Mouse (Mus musculus) embryo, embryonic 11 days (tissue): ENCODE measurements at regions not wholly inside any gene's neighbourhood (a gene's known extent, or its start where the extent isn't known, plus 50 kb on each side); places are given as distances from the start of the nearest gene placed in this dataset.
"Not testable (repeated sequence)": the region's sequence is repeated elsewhere in the genome, so short reads cannot be mapped to it uniquely, and the experiment has no call there.

ENCODE experiments used
- DNase-seq: peaks from one replicate; pipeline ENCODE4 v3.0.0-alpha.2; 2015

- no peak for DNase-seq
These were observed 112.2 kb downstream of the Kif20b start for GRCm38 (mm10) chr19:35034408-35034807.

- no peak for DNase-seq
These were observed 123.4 kb downstream of the Kif20b start for GRCm38 (mm10) chr19:35045576-35045975.

- DNase-seq, result peak; percentile 3
These were observed 144.3 kb downstream of the Kif20b start for GRCm38 (mm10) chr19:35066352-35066935.

GRCm38 (mm10) chr19:35081126-35081525 is 159.0 kb downstream of the Kif20b start:
- peak; percentile 9 for DNase-seq

- DNase-seq, result peak; percentile 2
These were observed 179.1 kb downstream of the Kif20b start for GRCm38 (mm10) chr19:35101244-35101643.

- no peak for DNase-seq
These were observed 192.2 kb downstream of the Kif20b start for GRCm38 (mm10) chr19:35114313-35114712.

GRCm38 (mm10) chr19:35125278-35125677 is 203.1 kb downstream of the Kif20b start:
- peak; percentile 47 for DNase-seq

- DNase-seq, result no peak
These were observed 204.5 kb downstream of the Kif20b start for GRCm38 (mm10) chr19:35126594-35127051.

GRCm38 (mm10) chr19:35128104-35128503 is 205.9 kb downstream of the Kif20b start:
- no peak for DNase-seq

- no peak for DNase-seq
These were observed 221.0 kb downstream of the Kif20b start for GRCm38 (mm10) chr19:35143131-35143530.

- DNase-seq, result no peak
These were observed 221.6 kb downstream of the Kif20b start for GRCm38 (mm10) chr19:35143781-35144180.

- not testable (repeated sequence) for DNase-seq
These were observed 227.3 kb downstream of the Kif20b start for GRCm38 (mm10) chr19:35149476-35149875.

- no peak for DNase-seq
These were observed 228.9 kb downstream of the Kif20b start for GRCm38 (mm10) chr19:35150780-35151725.

GRCm38 (mm10) chr19:35151841-35152240 is 229.7 kb downstream of the Kif20b start:
- no peak for DNase-seq

- DNase-seq, result no peak
These were observed 235.7 kb downstream of the Kif20b start for GRCm38 (mm10) chr19:35157849-35158248.

GRCm38 (mm10) chr19:35164727-35165126 is 242.6 kb downstream of the Kif20b start:
- DNase-seq, result no peak

- no peak for DNase-seq
These were observed 248.4 kb downstream of the Kif20b start for GRCm38 (mm10) chr19:35170554-35170953.

- DNase-seq, result no peak
These were observed 257.9 kb downstream of the Kif20b start for GRCm38 (mm10) chr19:35180102-35180501.

GRCm38 (mm10) chr19:35205557-35206239 is 283.5 kb downstream of the Kif20b start:
- no peak for DNase-seq

- no peak for DNase-seq
These were observed 322.0 kb downstream of the Kif20b start for GRCm38 (mm10) chr19:35244188-35244587.

- no peak for DNase-seq
These were observed 325.4 kb downstream of the Kif20b start for GRCm38 (mm10) chr19:35247531-35247930.

- not testable (repeated sequence) for DNase-seq
These were observed 336.5 kb downstream of the Kif20b start for GRCm38 (mm10) chr19:35258634-35259033.

- DNase-seq, result no peak
These were observed 340.9 kb downstream of the Kif20b start for GRCm38 (mm10) chr19:35263101-35263500.
